Mouse (Mus musculus): Measurements from ENCODE around the gene Grpel1.

DNA sequence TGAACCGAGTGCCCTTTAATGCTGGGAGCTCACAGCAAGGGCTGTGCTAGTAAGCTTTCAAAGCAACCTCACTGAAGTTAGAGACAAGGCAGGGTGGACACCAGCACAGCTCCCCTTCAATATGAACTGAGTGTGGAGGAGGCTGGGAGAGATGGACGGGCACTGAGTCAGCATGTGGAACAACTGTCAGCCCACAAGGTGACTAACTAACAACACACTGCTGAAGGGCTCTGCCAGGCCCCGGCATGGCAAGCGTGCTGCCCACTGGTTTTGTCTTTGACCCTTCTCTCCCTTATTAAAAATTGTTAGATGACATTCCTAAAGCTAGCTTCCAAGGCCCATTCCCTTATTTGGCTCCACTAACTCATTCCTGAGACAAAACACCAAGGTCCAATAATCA, 7.1 kb upstream of the Grpel1 start:
- TF ChIP-seq CTCF (IDR thresholded peaks at IDR 0.05; ENCODE audit: low read depth, low read length) (no peak), GATA2 (IDR thresholded peaks at IDR 0.05; ENCODE audit: borderline replicate concordance, low read depth, low read length) (no peak), GATA1 (IDR thresholded peaks at IDR 0.05; ENCODE audit: borderline replicate concordance, low read length) (no peak)
